In genomic region chr1:132581845-132582839, GRCm38 (mm10) we compare ENCODE assay signal across 13 mouse cellular contexts. TPM values are rescaled to one million over a fixed set of nuclear protein-coding genes. Genes with fewer than 3 reads are reported as not detected.
DNase-seq lines count a peak whose midpoint lies in the region; ATAC-seq and TF ChIP-seq lines count a peak whose summit lies in the region.
"Had no signal": no experiment of that assay in that cellular context is flagged by ENCODE, and none has a peak within 500 bp of the region (broad histone marks: within the 10 kb centered on the region; RNA-seq: fewer than 3 reads in every experiment).

No protein-coding gene starts in this region.

- no peak for TF ChIP-seq EP300 in stomach, postnatal 0 days (optimal IDR thresholded peaks at IDR 0.05)

- no peak overlapping the region for H3K4me2 ChIP-seq in stomach, embryonic 14.5 days (replicated peaks; ENCODE audit: low read depth, low read length)
- no peak overlapping the region for H3K4me2 ChIP-seq in stomach, postnatal 0 days (replicated peaks; ENCODE audit: low read depth)
- H3K4me2 ChIP-seq in forebrain, embryonic 14.5 days (ENCODE audit: low read length), result 0 out of 2 replicates have a peak overlapping the region, but pooled peaks have one; percentile 14
- H3K4me2 ChIP-seq: limb, embryonic 13.5 days had no signal

- H3K27ac ChIP-seq in stomach, embryonic 14.5 days (ENCODE audit: low read length), result no peak overlapping the region
- H3K27ac ChIP-seq in stomach, postnatal 0 days (replicated peaks), result no peak overlapping the region
- H3K27ac ChIP-seq in forebrain, embryonic 14.5 days (ENCODE audit: low read depth, low read length), result peak overlapping the region; percentile 88
- H3K27ac ChIP-seq in midbrain, embryonic 10.5 days (replicated peaks), result peak overlapping the region; percentile 84
- H3K27ac ChIP-seq: limb, embryonic 13.5 days had no signal

- H3K27me3 ChIP-seq in stomach, embryonic 14.5 days (ENCODE audit: control insufficient read depth, insufficient read depth, low read length), result no peaks in the 10 kb centered on the region
- no peaks in the 10 kb centered on the region for H3K27me3 ChIP-seq in stomach, postnatal 0 days (ENCODE audit: control insufficient read depth, insufficient read depth, low read length)
- no peaks in the 10 kb centered on the region for H3K27me3 ChIP-seq in forebrain, embryonic 14.5 days (replicated peaks; ENCODE audit: control insufficient read depth, insufficient read depth, low read length)
- H3K27me3 ChIP-seq in midbrain, embryonic 10.5 days (ENCODE audit: low read depth, poor library complexity, severe bottlenecking), result no peaks in the 10 kb centered on the region
- H3K27me3 ChIP-seq: limb, embryonic 13.5 days had no signal

- 43% methylated on average over 14 of the region's 14 CpGs for WGBS in stomach, embryonic 14.5 days
- WGBS in stomach, postnatal 0 days, result 39% methylated on average over 14 of the region's 14 CpGs
- 8% methylated on average over 14 of the region's 14 CpGs for WGBS in forebrain, embryonic 14.5 days
- 23% methylated on average over 14 of the region's 14 CpGs for WGBS in midbrain, embryonic 10.5 days

- H3K36me3 ChIP-seq in stomach, embryonic 14.5 days (ENCODE audit: control insufficient read depth, insufficient read depth, low read length), result no peaks in the 10 kb centered on the region
- H3K36me3 ChIP-seq in stomach, postnatal 0 days (ENCODE audit: control insufficient read depth, insufficient read depth, low read length), result no peaks in the 10 kb centered on the region
- peaks cover 1% of the 10 kb centered on the region for H3K36me3 ChIP-seq in forebrain, embryonic 14.5 days (ENCODE audit: control insufficient read depth, insufficient read depth, low read length)
- H3K36me3 ChIP-seq in midbrain, embryonic 10.5 days, result no peaks in the 10 kb centered on the region
- H3K36me3 ChIP-seq: limb, embryonic 13.5 days had no signal

- H3K4me1 ChIP-seq in stomach, embryonic 14.5 days (ENCODE audit: control insufficient read depth, insufficient read depth, low read length), result peaks cover 12% of the 10 kb centered on the region; the same call in 1 of the 2 replicates
- 0 out of 2 replicates have a peak, but pooled peaks cover 4% of the 10 kb centered on the region for H3K4me1 ChIP-seq in stomach, postnatal 0 days (replicated peaks; ENCODE audit: control insufficient read depth, insufficient read depth)
- H3K4me1 ChIP-seq in forebrain, embryonic 14.5 days (ENCODE audit: control insufficient read depth, insufficient read depth, low read length), result peaks cover 37% of the 10 kb centered on the region
- H3K4me1 ChIP-seq in midbrain, embryonic 10.5 days, result peaks cover 87% of the 10 kb centered on the region

- no peak overlapping the region for H3K9ac ChIP-seq in stomach, embryonic 14.5 days (replicated peaks; ENCODE audit: low read depth, low read length)
- H3K9ac ChIP-seq in stomach, postnatal 0 days (ENCODE audit: low read length), result no peak overlapping the region
- peak overlapping the region; percentile 35 for H3K9ac ChIP-seq in forebrain, embryonic 14.5 days (ENCODE audit: low read length)
- H3K9ac ChIP-seq: limb, embryonic 13.5 days had no signal

- H3K9me3 ChIP-seq in stomach, embryonic 14.5 days (ENCODE audit: control insufficient read depth, low read depth, low read length), result no peaks in the 10 kb centered on the region
- no peaks in the 10 kb centered on the region for H3K9me3 ChIP-seq in stomach, postnatal 0 days (ENCODE audit: control insufficient read depth, low read length)
- no peaks in the 10 kb centered on the region for H3K9me3 ChIP-seq in forebrain, embryonic 14.5 days (replicated peaks; ENCODE audit: control insufficient read depth, low read length)
- H3K9me3 ChIP-seq in midbrain, embryonic 10.5 days (replicated peaks), result no peaks in the 10 kb centered on the region
- H3K9me3 ChIP-seq: limb, embryonic 13.5 days had no signal

- ATAC-seq in stomach, embryonic 14.5 days (ENCODE audit: insufficient number of reproducible peaks, insufficient read depth, low FRiP score, low read depth), result peak; percentile 31; the same call in 1 of the 2 replicates
- no peak for ATAC-seq in stomach, postnatal 0 days (ENCODE audit: low FRiP score, low TSS enrichment)
- ATAC-seq in forebrain, embryonic 14.5 days, result peak; percentile 74
- ATAC-seq: lung, postnatal 0 days had no signal

- no peak for TF ChIP-seq CTCF in stomach, postnatal 0 days (IDR thresholded peaks at IDR 0.05; ENCODE audit: low read depth)

- no peak for DNase-seq in stomach, postnatal 0 days (ENCODE audit: low spot score)
- peak; percentile 76 for DNase-seq in forebrain, embryonic 14.5 days (ENCODE audit: low spot score)
- peak; percentile 62 for DNase-seq in midbrain, embryonic 10.5 days (ENCODE audit: low spot score)
- peak; percentile 52 for DNase-seq in retina, postnatal 7 days (ENCODE audit: low read depth, low spot score)
- no peak for DNase-seq in spleen, postnatal 36 days (ENCODE audit: low spot score in 2 of 2)
- no peak for DNase-seq in right cerebral cortex, adult 2 months (ENCODE audit: low spot score in 2 of 2)
- DNase-seq in cerebellum, postnatal 14 days, result no peak
- DNase-seq: adrenal gland, adult 8-10 months; heart, postnatal 10 days had no signal

- no peak overlapping the region for H3K4me3 ChIP-seq in stomach, embryonic 14.5 days (ENCODE audit: low read depth, low read length)
- H3K4me3 ChIP-seq in stomach, postnatal 0 days (ENCODE audit: low read depth, low read length), result no peak overlapping the region
- no peak overlapping the region for H3K4me3 ChIP-seq in forebrain, embryonic 14.5 days (ENCODE audit: low read depth, low read length)
- peak overlapping the region; percentile 12; the same call in 1 of the 2 replicates for H3K4me3 ChIP-seq in midbrain, embryonic 10.5 days
- H3K4me3 ChIP-seq: limb, embryonic 13.5 days had no signal

RNA-seq across cellular contexts. Expression of gene Cntn2, which starts 39.1 kb away (rescaled TPM):
- 0.67 and 0.73 TPM in 2 replicates for polyA plus RNA-seq in stomach, embryonic 14.5 days (2014; fragmentation: Nextera tagmentation; extraction: Ambion mirVana)
- polyA plus RNA-seq in stomach, postnatal 0 days (2015; fragmentation: Nextera tagmentation; extraction: Ambion mirVana), result 0.04 and 0.13 TPM in 2 replicates
- 68.0 and 102 TPM in 2 replicates for polyA plus RNA-seq in forebrain, embryonic 14.5 days (2014; fragmentation: Nextera tagmentation; extraction: Ambion mirVana)
- polyA plus RNA-seq in midbrain, embryonic 10.5 days (2016; fragmentation: Nextera tagmentation; extraction: Ambion mirVana), result 14.2 and 34.9 TPM in 2 replicates
- polyA plus RNA-seq: spleen, adult 2 months had no signal

Comparison
In these comparisons a context has a peak if more than half of its experiments do, and no peak if none do; other contexts are left out.
1. H3K27ac ChIP-seq: peak in forebrain, embryonic 14.5 days (single experiment) and midbrain, embryonic 10.5 days (single experiment); none in stomach, embryonic 14.5 days (single experiment) and stomach, postnatal 0 days (single experiment).
2. DNase-seq: peak in forebrain, embryonic 14.5 days (single experiment), midbrain, embryonic 10.5 days (single experiment) and retina, postnatal 7 days (single experiment); none in stomach, postnatal 0 days (single experiment), spleen, postnatal 36 days (0 of 2), right cerebral cortex, adult 2 months (0 of 2) and cerebellum, postnatal 14 days (0 of 2).